ENCODE assay signal across 8 mouse cellular contexts in the genomic region with DNA sequence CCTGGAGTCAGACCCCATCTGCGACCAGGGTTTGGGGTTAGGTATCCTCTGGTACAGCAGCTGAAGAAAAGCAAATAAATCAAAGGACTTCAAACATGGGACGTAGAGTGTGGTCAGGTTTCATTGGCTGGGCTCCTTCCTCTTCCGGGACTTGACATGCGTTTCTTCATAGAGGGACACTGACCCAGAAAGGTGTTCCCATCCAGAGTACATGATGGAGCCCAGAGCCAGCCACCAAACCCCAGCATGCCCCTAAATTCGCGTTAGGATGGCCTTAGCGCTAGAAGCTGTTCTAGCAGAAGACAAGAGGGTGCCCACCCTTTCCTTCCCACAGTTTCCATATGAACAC. TPM values are rescaled to one million over a fixed set of nuclear protein-coding genes. Genes with fewer than 3 reads are reported as not detected.
DNase-seq lines count a peak whose midpoint lies in the region; ATAC-seq and TF ChIP-seq lines count a peak whose summit lies in the region.

No protein-coding gene starts in this region.

- no peaks in the 10 kb centered on the region for H3K27me3 ChIP-seq in heart, postnatal 0 days (ENCODE audit: control insufficient read depth, insufficient read depth, low read length)
- peaks cover 5% of the 10 kb centered on the region; the same call in 1 of the 2 replicates for H3K27me3 ChIP-seq in hindbrain, embryonic 15.5 days
- peaks cover 27% of the 10 kb centered on the region for H3K27me3 ChIP-seq in midbrain, embryonic 12.5 days

- no peak for DNase-seq in heart, postnatal 0 days (ENCODE audit: low spot score)
- no peak for DNase-seq in heart, postnatal 4 days
- DNase-seq in cerebellum, postnatal 25 days, result no peak
- no peak for DNase-seq in spleen, adult 12 weeks (ENCODE audit: low spot score)
- no peak for DNase-seq in urinary bladder, postnatal 36 days (ENCODE audit: low spot score in 2 of 2)

- H3K4me1 ChIP-seq in heart, postnatal 0 days (ENCODE audit: control insufficient read depth, insufficient read depth), result peaks cover 8% of the 10 kb centered on the region; the same call in 1 of the 2 replicates
- H3K4me1 ChIP-seq in brown adipose tissue, adult 24 weeks (ENCODE audit: control insufficient read depth, insufficient read depth, insufficient read length, low read length), result peaks cover 8% of the 10 kb centered on the region; the same call in 1 of the 2 replicates
- peaks cover 7% of the 10 kb centered on the region for H3K4me1 ChIP-seq in hindbrain, embryonic 15.5 days (replicated peaks)
- peaks cover 7% of the 10 kb centered on the region; the same call in 1 of the 2 replicates for H3K4me1 ChIP-seq in midbrain, embryonic 12.5 days

- no peaks in the 10 kb centered on the region for H3K36me3 ChIP-seq in heart, postnatal 0 days (replicated peaks; ENCODE audit: control insufficient read depth, insufficient read depth, low read length)
- no peaks in the 10 kb centered on the region for H3K36me3 ChIP-seq in hindbrain, embryonic 15.5 days
- H3K36me3 ChIP-seq in midbrain, embryonic 12.5 days, result no peaks in the 10 kb centered on the region

- 0 out of 2 replicates have a peak overlapping the region, but pooled peaks have one; percentile 4 for H3K9ac ChIP-seq in heart, postnatal 0 days (replicated peaks; ENCODE audit: low read depth, low read length)
- no peak overlapping the region for H3K9ac ChIP-seq in hindbrain, embryonic 15.5 days
- H3K9ac ChIP-seq in midbrain, embryonic 12.5 days (replicated peaks), result no peak overlapping the region

- ATAC-seq in heart, postnatal 0 days (ENCODE audit: insufficient read depth, low read depth), result peak; percentile 7
- no peak for ATAC-seq in hindbrain, embryonic 15.5 days (ENCODE audit: low FRiP score, low read depth)
- peak; percentile 61; the same call in 1 of the 2 replicates for ATAC-seq in midbrain, embryonic 12.5 days (ENCODE audit: low FRiP score, low read depth)

- TF ChIP-seq CTCF in heart, postnatal 0 days (IDR thresholded peaks at IDR 0.05; ENCODE audit: low read depth), result no peak

- H3K9me3 ChIP-seq in heart, postnatal 0 days (replicated peaks; ENCODE audit: control insufficient read depth, low read length), result no peaks in the 10 kb centered on the region
- no peaks in the 10 kb centered on the region for H3K9me3 ChIP-seq in hindbrain, embryonic 15.5 days
- H3K9me3 ChIP-seq in midbrain, embryonic 12.5 days, result no peaks in the 10 kb centered on the region

- no peak overlapping the region for H3K27ac ChIP-seq in heart, postnatal 0 days (ENCODE audit: low read depth)
- peak overlapping the region; percentile 67 for H3K27ac ChIP-seq in brown adipose tissue, adult 24 weeks (replicated peaks; ENCODE audit: low read depth, low read length)
- H3K27ac ChIP-seq in hindbrain, embryonic 15.5 days (replicated peaks), result no peak overlapping the region
- no peak overlapping the region for H3K27ac ChIP-seq in midbrain, embryonic 12.5 days (replicated peaks)

- peak overlapping the region; percentile 76 for H3K4me2 ChIP-seq in heart, postnatal 0 days (ENCODE audit: low read depth, low read length)
- H3K4me2 ChIP-seq in hindbrain, embryonic 15.5 days, result peak overlapping the region; percentile 87
- H3K4me2 ChIP-seq in midbrain, embryonic 12.5 days (replicated peaks), result peak overlapping the region; percentile 97

- peak overlapping the region; percentile 60 for H3K4me3 ChIP-seq in heart, postnatal 0 days (ENCODE audit: low read depth, low read length)
- peak overlapping the region; percentile 77 for H3K4me3 ChIP-seq in brown adipose tissue, adult 24 weeks (ENCODE audit: insufficient read depth, low read depth, low read length)
- peak overlapping the region; percentile 74 for H3K4me3 ChIP-seq in hindbrain, embryonic 15.5 days
- peak overlapping the region; percentile 66 for H3K4me3 ChIP-seq in midbrain, embryonic 12.5 days

- 18% methylated on average over 7 of the region's 7 CpGs for WGBS in heart, postnatal 0 days
- WGBS in hindbrain, embryonic 15.5 days, result 28% methylated on average over 7 of the region's 7 CpGs
- WGBS in midbrain, embryonic 12.5 days, result 35% methylated on average over 7 of the region's 7 CpGs

- TF ChIP-seq EP300 in heart, postnatal 0 days (IDR thresholded peaks at IDR 0.05; ENCODE audit: low read depth), result no peak

RNA-seq across cellular contexts. Expression of gene Tnip2, which starts 0.4 kb away (rescaled TPM):
- total RNA-seq in heart, postnatal 0 days (2014; rRNA removed; ENCODE audit: low replicate concordance), result 11.9 and 15.3 TPM in 2 replicates
- polyA plus RNA-seq in heart, postnatal 0 days (2015; fragmentation: Nextera tagmentation; extraction: Ambion mirVana), result 9.1 and 11.9 TPM in 2 replicates
- 10 to 100 TPM in 1 of 2 experiments, 1 to 10 TPM in 1; 8.8 to 10.3 TPM for total RNA-seq in heart, postnatal 4 days (2021)
- 4.3 and 4.8 TPM in 2 replicates for polyA plus RNA-seq in brown adipose tissue, adult 24 weeks (2012; ENCODE audit: insufficient read depth, insufficient read length, missing spikeins)
- polyA plus RNA-seq in hindbrain, embryonic 15.5 days (2015; fragmentation: Nextera tagmentation; extraction: Ambion mirVana), result 13.3 and 15.0 TPM in 2 replicates
- 6.8 and 11.2 TPM in 2 replicates for polyA plus RNA-seq in midbrain, embryonic 12.5 days (2016; fragmentation: Nextera tagmentation; extraction: Ambion mirVana)

RNA-seq across cellular contexts. Expression of gene Sh3bp2, which starts 11.4 kb away (rescaled TPM):
- 5.3 and 8.2 TPM in 2 replicates for total RNA-seq in heart, postnatal 0 days (2014; rRNA removed; ENCODE audit: low replicate concordance)
- 1.5 and 1.6 TPM in 2 replicates for polyA plus RNA-seq in heart, postnatal 0 days (2015; fragmentation: Nextera tagmentation; extraction: Ambion mirVana)
- 1 to 10 TPM; 6.1 to 7.9 TPM for total RNA-seq in heart, postnatal 4 days (2021)
- polyA plus RNA-seq in brown adipose tissue, adult 24 weeks (2012; ENCODE audit: insufficient read depth, insufficient read length, missing spikeins), result 2.7 and 3.0 TPM in 2 replicates
- 20.6 and 21.4 TPM in 2 replicates for polyA plus RNA-seq in hindbrain, embryonic 15.5 days (2015; fragmentation: Nextera tagmentation; extraction: Ambion mirVana)
- polyA plus RNA-seq in midbrain, embryonic 12.5 days (2016; fragmentation: Nextera tagmentation; extraction: Ambion mirVana), result 13.5 and 15.8 TPM in 2 replicates

RNA-seq across cellular contexts. Expression of gene Add1, which starts 59.3 kb away (rescaled TPM):
- total RNA-seq in heart, postnatal 0 days (2014; rRNA removed; ENCODE audit: low replicate concordance), result 203 and 246 TPM in 2 replicates
- polyA plus RNA-seq in heart, postnatal 0 days (2015; fragmentation: Nextera tagmentation; extraction: Ambion mirVana), result 100 and 104 TPM in 2 replicates
- 100 to 1,000 TPM; 202 to 209 TPM for total RNA-seq in heart, postnatal 4 days (2021)
- 62.4 and 72.7 TPM in 2 replicates for polyA plus RNA-seq in brown adipose tissue, adult 24 weeks (2012; ENCODE audit: insufficient read depth, insufficient read length, missing spikeins)
- 206 and 221 TPM in 2 replicates for polyA plus RNA-seq in hindbrain, embryonic 15.5 days (2015; fragmentation: Nextera tagmentation; extraction: Ambion mirVana)
- polyA plus RNA-seq in midbrain, embryonic 12.5 days (2016; fragmentation: Nextera tagmentation; extraction: Ambion mirVana), result 206 and 208 TPM in 2 replicates
